Mouse (Mus musculus) mouse trophoblast stem cell (cell line): Measurements from ENCODE around the gene Ccn6.

Experiments
- in situ Hi-C, 2 experiments: fragments of 300-500 bp; cut with MseI, MboI; formaldehyde crosslinking; loops; 2 replicates in 1 of 2; 3 replicates in 1 of 2; pipeline ENCODE4 v1.15.1; 2025

The Ccn6 gene

GRCm38 (mm10) chr10:39162666-39163484 lies 719 bp downstream of the Ccn6 start:
- in situ Hi-C loops = no loop called here

- in situ Hi-C loops = no loop called here
Observed at GRCm38 (mm10) chr10:39161406-39161805, 2.2 kb downstream of the Ccn6 start.

- in situ Hi-C loops = no loop called here
Observed at GRCm38 (mm10) chr10:39158306-39158705, 5.3 kb downstream of the Ccn6 start.

GRCm38 (mm10) chr10:39157321-39157720 lies 6.3 kb downstream of the Ccn6 start:
- in situ Hi-C loops = no loop called here

GRCm38 (mm10) chr10:39156719-39157118 lies 6.9 kb downstream of the Ccn6 start:
- in situ Hi-C loops = no loop called here

GRCm38 (mm10) chr10:39142216-39142615 lies 21.4 kb downstream of the Ccn6 start:
- in situ Hi-C loops = no loop called here

- in situ Hi-C loops = no loop called here
Observed at GRCm38 (mm10) chr10:39141401-39141800, 22.2 kb downstream of the Ccn6 start.

GRCm38 (mm10) chr10:39140843-39141242 lies 22.8 kb downstream of the Ccn6 start:
- in situ Hi-C loops = no loop called here

GRCm38 (mm10) chr10:39138761-39139160 lies 24.8 kb downstream of the Ccn6 start:
- in situ Hi-C loops = no loop called here

GRCm38 (mm10) chr10:39137766-39138165 lies 25.8 kb downstream of the Ccn6 start:
- in situ Hi-C loops = no loop called here

GRCm38 (mm10) chr10:39133462-39134310 lies 29.9 kb downstream of the Ccn6 start, which contains the start of the genes Fam229b and Tube1:
TSS of gene Fam229b (minus strand) at chr10:39133914.
TSS of gene Tube1 (plus strand) at chr10:39133976.
- in situ Hi-C loops = no loop called here

- in situ Hi-C loops = no loop called here
Observed at GRCm38 (mm10) chr10:39121412-39121811, 42.2 kb downstream of the Ccn6 start.

GRCm38 (mm10) chr10:39109489-39109874 lies 54.1 kb downstream of the Ccn6 start:
- in situ Hi-C loops = no loop called here

- in situ Hi-C loops = no loop called here
Observed at GRCm38 (mm10) chr10:39108837-39109488, 54.6 kb downstream of the Ccn6 start.

- in situ Hi-C loops = no loop called here
Observed at GRCm38 (mm10) chr10:39106935-39107334, 56.7 kb downstream of the Ccn6 start.

- in situ Hi-C loops = no loop called here
Observed at GRCm38 (mm10) chr10:39106413-39106812, 57.2 kb downstream of the Ccn6 start.

- in situ Hi-C loops = no loop called here
Observed at GRCm38 (mm10) chr10:39104803-39105449, 58.7 kb downstream of the Ccn6 start.
